Comparison of ENCODE assay signal across 8 mouse cellular contexts in the genomic region with DNA sequence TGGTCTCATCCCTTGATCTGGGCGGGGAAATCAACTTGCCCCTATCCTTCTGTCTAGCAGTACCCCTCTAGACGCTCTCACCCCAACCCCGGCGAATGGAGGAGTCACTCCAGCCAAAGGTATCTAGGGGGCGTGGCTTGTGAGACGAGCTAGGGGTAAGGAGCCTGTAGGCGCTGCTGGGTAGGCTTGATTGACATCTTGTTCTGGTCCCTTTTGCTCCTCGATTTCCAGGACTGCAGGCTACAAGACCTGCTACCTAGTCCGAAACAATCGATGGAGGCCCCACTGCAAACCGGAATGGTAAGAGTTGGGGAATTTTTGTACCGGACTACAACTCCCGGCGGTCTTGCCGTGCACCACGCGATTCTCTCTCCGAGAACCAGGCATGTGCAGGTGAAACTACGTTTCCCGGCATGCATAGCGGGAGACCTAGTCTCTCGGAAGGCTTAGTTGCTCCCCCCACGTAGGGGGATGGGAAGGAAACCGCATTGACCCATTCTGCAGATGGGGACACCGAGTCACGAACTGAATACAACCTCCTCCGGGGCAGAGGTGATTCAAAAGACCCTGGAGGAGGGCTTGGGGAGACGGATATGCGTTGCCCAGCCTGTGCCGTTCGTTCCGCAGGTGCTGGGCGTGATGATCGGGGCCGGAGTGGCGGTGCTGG. TPM values are rescaled to one million over a fixed set of nuclear protein-coding genes. Genes with fewer than 3 reads are reported as not detected.
DNase-seq lines count a peak whose midpoint lies in the region; ATAC-seq and TF ChIP-seq lines count a peak whose summit lies in the region.

No protein-coding gene starts in this region.

- no peak for TF ChIP-seq CTCF in G1E (IDR thresholded peaks at IDR 0.05; ENCODE audit: low read depth, low read length)
- TF ChIP-seq CTCF in cerebellum, adult 2 months (IDR thresholded peaks at IDR 0.05; ENCODE audit: borderline replicate concordance, insufficient read depth, low read depth, low read length), result no peak
- TF ChIP-seq CTCF in forebrain, postnatal 0 days (IDR thresholded peaks at IDR 0.05; ENCODE audit: low read depth), result peak; percentile 23; the same call in 1 of the 2 replicates

- H3K4me1 ChIP-seq in G1E (ENCODE audit: insufficient read depth, low read depth, low read length), result peaks cover 34% of the 10 kb centered on the region
- H3K4me1 ChIP-seq in cerebellum, adult 2 months (ENCODE audit: control insufficient read depth, insufficient read depth, low read length), result peaks cover 6% of the 10 kb centered on the region; the same call in 1 of the 2 replicates
- peaks cover 6% of the 10 kb centered on the region; the same call in 1 of the 2 replicates for H3K4me1 ChIP-seq in forebrain, postnatal 0 days (ENCODE audit: insufficient read depth)
- peaks cover 16% of the 10 kb centered on the region; the same call in 1 of the 2 replicates for H3K4me1 ChIP-seq in lung, embryonic 15.5 days

- TF ChIP-seq POLR2A in cerebellum, adult 2 months (IDR thresholded peaks at IDR 0.05; ENCODE audit: borderline replicate concordance, insufficient read depth, low read length), result no peak; the same call in 1 of the 2 replicates

- WGBS in cerebellum, adult 2 months, result 1% methylated on average over 36 of the region's 36 CpGs
- WGBS in forebrain, postnatal 0 days, result 2% methylated on average over 36 of the region's 36 CpGs
- under 1% methylated on average over 36 of the region's 36 CpGs for WGBS in lung, embryonic 15.5 days

- peaks cover 57% of the 10 kb centered on the region for H3K36me3 ChIP-seq in G1E (replicated peaks)
- peaks cover 21% of the 10 kb centered on the region; the same call in 1 of the 2 replicates for H3K36me3 ChIP-seq in forebrain, postnatal 0 days (ENCODE audit: insufficient read depth)
- H3K36me3 ChIP-seq in lung, embryonic 15.5 days, result peaks cover under 1% of the 10 kb centered on the region; the same call in 1 of the 2 replicates

- no peaks in the 10 kb centered on the region for H3K27me3 ChIP-seq in G1E (ENCODE audit: insufficient read depth, low read length)
- H3K27me3 ChIP-seq in cerebellum, adult 2 months (ENCODE audit: control insufficient read depth, insufficient read depth, low read length), result no peaks in the 10 kb centered on the region
- H3K27me3 ChIP-seq in forebrain, postnatal 0 days (ENCODE audit: insufficient read depth, low read length), result no peaks in the 10 kb centered on the region
- H3K27me3 ChIP-seq in lung, embryonic 15.5 days, result no peaks in the 10 kb centered on the region

- H3K27ac ChIP-seq in cerebellum, adult 2 months (ENCODE audit: insufficient read depth, low read length), result peak overlapping the region; percentile 22
- peak overlapping the region; percentile 77 for H3K27ac ChIP-seq in forebrain, postnatal 0 days (ENCODE audit: low read depth, low read length)
- H3K27ac ChIP-seq in lung, embryonic 15.5 days, result peak overlapping the region; percentile 62

- H3K4me3 ChIP-seq in G1E (ENCODE audit: low read depth, low read length), result peak overlapping the region; percentile 94
- H3K4me3 ChIP-seq in cerebellum, adult 2 months (replicated peaks; ENCODE audit: insufficient read depth, low read depth, low read length), result peak overlapping the region; percentile 88
- peak overlapping the region; percentile 62 for H3K4me3 ChIP-seq in forebrain, postnatal 0 days (ENCODE audit: low read depth, low read length)
- peak overlapping the region; percentile 75 for H3K4me3 ChIP-seq in lung, embryonic 15.5 days

- no peaks in the 10 kb centered on the region for H3K9me3 ChIP-seq in G1E (replicated peaks)
- H3K9me3 ChIP-seq in forebrain, postnatal 0 days (ENCODE audit: low read length), result no peaks in the 10 kb centered on the region
- no peaks in the 10 kb centered on the region for H3K9me3 ChIP-seq in lung, embryonic 15.5 days

- peak overlapping the region; percentile 64 for H3K9ac ChIP-seq in forebrain, postnatal 0 days
- peak overlapping the region; percentile 62 for H3K9ac ChIP-seq in lung, embryonic 15.5 days

- peak; percentile 71 for ATAC-seq in G1E (ENCODE audit: extremely low read depth, insufficient number of reproducible peaks, low FRiP score, poor library complexity, severe bottlenecking)
- peak; percentile 81 for ATAC-seq in forebrain, postnatal 0 days
- peak; percentile 86 for ATAC-seq in lung, embryonic 15.5 days (ENCODE audit: borderline replicate concordance, extremely low read depth, low FRiP score, low TSS enrichment)

- H3K4me2 ChIP-seq in forebrain, postnatal 0 days (ENCODE audit: low read depth), result peak overlapping the region; percentile 93
- H3K4me2 ChIP-seq in lung, embryonic 15.5 days, result peak overlapping the region; percentile 93

- peak; percentile 91 for DNase-seq in G1E (ENCODE audit: low spot score)
- DNase-seq in cerebellum, adult 2 months, result peak; percentile 97
- DNase-seq in forebrain, postnatal 0 days, result peak; percentile 95
- DNase-seq in heart, postnatal 4 days, result peak; percentile 91
- DNase-seq in layer of hippocampus, adult 8-10 months (ENCODE audit: low spot score in 2 of 2), result peak; percentile 95 to 96
- peak; percentile 89 for DNase-seq in ovary, adult 18-20 months (ENCODE audit: low spot score)
- peak; percentile 92 for DNase-seq in thymus, postnatal 0 days (ENCODE audit: low spot score)

RNA-seq across cellular contexts. Expression of a gene that starts 1.4 kb away (rescaled TPM):
- 39.8 and 61.5 TPM in 2 replicates for total RNA-seq in G1E (2014; fragmentation: Nextera tagmentation)
- 33.9 and 34.3 TPM in 2 replicates for total RNA-seq in G1E (2017)
- polyA plus RNA-seq in G1E (2012), result 21.4 and 25.1 TPM in 2 replicates
- 80.0 and 83.9 TPM in 2 replicates for polyA plus RNA-seq in cerebellum, adult 2 months (2012; rRNA removed)
- 42.6 and 56.4 TPM in 2 replicates for total RNA-seq in forebrain, postnatal 0 days (2014; rRNA removed)
- 22.2 and 26.3 TPM in 2 replicates for polyA plus RNA-seq in forebrain, postnatal 0 days (2015; fragmentation: Nextera tagmentation; extraction: Ambion mirVana)
- 10 to 100 TPM; 15.1 to 15.9 TPM for total RNA-seq in heart, postnatal 4 days (2021)
- total RNA-seq in layer of hippocampus, adult 8-10 months (2022), result 100 to 1,000 TPM in 1 of 4 experiments, 10 to 100 TPM in 3; 66.7 to 102 (median 88.9) TPM
- 21.7 and 29.9 TPM in 2 replicates for polyA plus RNA-seq in lung, embryonic 15.5 days (2015; fragmentation: Nextera tagmentation; extraction: Ambion mirVana)
- 10.4 and 12.9 TPM in 2 replicates for polyA plus RNA-seq in thymus, postnatal 0 days (2015; fragmentation: Nextera tagmentation; extraction: Ambion mirVana)

RNA-seq across cellular contexts. Expression of a gene that starts 16.3 kb away (rescaled TPM):
- 42.4 and 43.6 TPM in 2 replicates for total RNA-seq in G1E (2014; fragmentation: Nextera tagmentation)
- 41.5 and 46.9 TPM in 2 replicates for total RNA-seq in G1E (2017)
- 144 and 171 TPM in 2 replicates for polyA plus RNA-seq in G1E (2012)
- polyA plus RNA-seq in cerebellum, adult 2 months (2012; rRNA removed), result 295 and 322 TPM in 2 replicates
- 63.5 and 77.6 TPM in 2 replicates for total RNA-seq in forebrain, postnatal 0 days (2014; rRNA removed)
- polyA plus RNA-seq in forebrain, postnatal 0 days (2015; fragmentation: Nextera tagmentation; extraction: Ambion mirVana), result 69.8 and 80.5 TPM in 2 replicates
- total RNA-seq in heart, postnatal 4 days (2021), result 10 to 100 TPM; 26.4 to 29.0 TPM
- total RNA-seq in layer of hippocampus, adult 8-10 months (2022), result 10 to 100 TPM; 83.5 to 97.9 (median 89.6) TPM
- polyA plus RNA-seq in lung, embryonic 15.5 days (2015; fragmentation: Nextera tagmentation; extraction: Ambion mirVana), result 45.7 and 50.7 TPM in 2 replicates
- polyA plus RNA-seq in thymus, postnatal 0 days (2015; fragmentation: Nextera tagmentation; extraction: Ambion mirVana), result 28.4 and 32.3 TPM in 2 replicates

RNA-seq across cellular contexts. Expression of a gene that starts 23.6 kb away (rescaled TPM):
- total RNA-seq in G1E (2014; fragmentation: Nextera tagmentation), result 25.7 and 26.6 TPM in 2 replicates
- total RNA-seq in G1E (2017), result 6.6 and 7.4 TPM in 2 replicates
- 19.2 and 22.7 TPM in 2 replicates for polyA plus RNA-seq in G1E (2012)
- 47.2 and 49.6 TPM in 2 replicates for polyA plus RNA-seq in cerebellum, adult 2 months (2012; rRNA removed)
- 64.6 and 85.3 TPM in 2 replicates for total RNA-seq in forebrain, postnatal 0 days (2014; rRNA removed)
- 64.7 and 67.9 TPM in 2 replicates for polyA plus RNA-seq in forebrain, postnatal 0 days (2015; fragmentation: Nextera tagmentation; extraction: Ambion mirVana)
- total RNA-seq in heart, postnatal 4 days (2021), result 10 to 100 TPM; 24.6 to 26.1 TPM
- 10 to 100 TPM; 27.6 to 32.1 (median 28.0) TPM for total RNA-seq in layer of hippocampus, adult 8-10 months (2022)
- 44.6 and 45.2 TPM in 2 replicates for polyA plus RNA-seq in lung, embryonic 15.5 days (2015; fragmentation: Nextera tagmentation; extraction: Ambion mirVana)
- 21.4 and 23.0 TPM in 2 replicates for polyA plus RNA-seq in thymus, postnatal 0 days (2015; fragmentation: Nextera tagmentation; extraction: Ambion mirVana)

RNA-seq across cellular contexts. Expression of a gene that starts 45.9 kb away (rescaled TPM):
- total RNA-seq in G1E (2014; fragmentation: Nextera tagmentation) (not detected in 2 replicates), G1E (2017) (0.11 TPM in 1 of 2 replicates, not detected in the other)
- polyA plus RNA-seq in G1E (2012), result not detected in 2 replicates
- polyA plus RNA-seq in cerebellum, adult 2 months (2012; rRNA removed), result 0.08 and 0.26 TPM in 2 replicates
- total RNA-seq in forebrain, postnatal 0 days (2014; rRNA removed), result 0.15 TPM in 1 of 2 replicates, not detected in the other
- polyA plus RNA-seq in forebrain, postnatal 0 days (2015; fragmentation: Nextera tagmentation; extraction: Ambion mirVana), result 0.18 and 0.68 TPM in 2 replicates
- under 1 TPM in 1 of 2 experiments, not detected in 1; 0.32 TPM for total RNA-seq in heart, postnatal 4 days (2021)
- under 1 TPM in 2 of 4 experiments, not detected in 2; 0.49 to 0.52 TPM for total RNA-seq in layer of hippocampus, adult 8-10 months (2022)
- not detected in 2 replicates for polyA plus RNA-seq in lung, embryonic 15.5 days (2015; fragmentation: Nextera tagmentation; extraction: Ambion mirVana)
- 0.10 TPM in 1 of 2 replicates, not detected in the other for polyA plus RNA-seq in thymus, postnatal 0 days (2015; fragmentation: Nextera tagmentation; extraction: Ambion mirVana)

RNA-seq across cellular contexts. Expression of a gene that starts 49.1 kb away (rescaled TPM):
- total RNA-seq in G1E (2014; fragmentation: Nextera tagmentation) (5.0 and 5.6 TPM in 2 replicates), G1E (2017) (1.9 and 2.1 TPM in 2 replicates)
- polyA plus RNA-seq in G1E (2012), result 1.1 and 1.2 TPM in 2 replicates
- 1.2 and 1.5 TPM in 2 replicates for polyA plus RNA-seq in cerebellum, adult 2 months (2012; rRNA removed)
- 1.1 and 1.3 TPM in 2 replicates for total RNA-seq in forebrain, postnatal 0 days (2014; rRNA removed)
- 2.0 and 2.2 TPM in 2 replicates for polyA plus RNA-seq in forebrain, postnatal 0 days (2015; fragmentation: Nextera tagmentation; extraction: Ambion mirVana)
- total RNA-seq in heart, postnatal 4 days (2021), result 1 to 10 TPM; 4.1 to 4.5 TPM
- total RNA-seq in layer of hippocampus, adult 8-10 months (2022), result 1 to 10 TPM in 2 of 4 experiments, under 1 TPM in 2; 0.70 to 2.1 (median 1.1) TPM
- polyA plus RNA-seq in lung, embryonic 15.5 days (2015; fragmentation: Nextera tagmentation; extraction: Ambion mirVana), result 9.2 and 11.4 TPM in 2 replicates
- polyA plus RNA-seq in thymus, postnatal 0 days (2015; fragmentation: Nextera tagmentation; extraction: Ambion mirVana), result 2.6 and 3.0 TPM in 2 replicates

Comparison
In these comparisons a context has a peak if more than half of its experiments do, and no peak if none do; other contexts are left out.
1. Peak in every context shown above with its lines: DNase-seq, ATAC-seq, H3K4me3 ChIP-seq and H3K27ac ChIP-seq.
2. H3K27ac ChIP-seq: peak in every context shown above with its lines; median percentile 77 in forebrain, postnatal 0 days; 62 in lung, embryonic 15.5 days; 22 in cerebellum, adult 2 months.